Mouse (Mus musculus) neural tube, embryonic 14.5 days (tissue): ENCODE results near the gene Fam151b. TPM values are rescaled to one million over a fixed set of nuclear protein-coding genes. Genes with fewer than 3 reads are reported as not detected.

Experiments used
- polyA plus RNA-seq: library from polyadenylated mRNA; unstranded; fragments of >200 nt; fragmentation: Nextera tagmentation; extraction: Ambion mirVana; gene quantifications from 2 replicates; pipeline ENCODE4 v1.2.1, GENCODE M21; 2014

Fam151b gene
- polyA plus RNA-seq, 1 experiment from 2014 or later: 0.47 TPM

Other genes with a start within 250 kb of the Fam151b start
- gene Gm20379, start 178.0 kb downstream of the Fam151b start, polyA plus RNA-seq: 1.4 and 1.7 TPM in 2 replicates
- gene Dhfr, start 129.3 kb downstream of the Fam151b start, polyA plus RNA-seq: 3.2 and 3.5 TPM in 2 replicates
- 34.7 and 35.1 TPM in 2 replicates for gene Msh3, start 129.0 kb downstream of the Fam151b start, polyA plus RNA-seq
- gene Ankrd34b, start 58.1 kb downstream of the Fam151b start, polyA plus RNA-seq: 2.5 and 4.6 TPM in 2 replicates
- 13.7 and 16.8 TPM in 2 replicates for gene Zfyve16, start 46.9 kb upstream of the Fam151b start, polyA plus RNA-seq
- gene Spz1, start 92.2 kb upstream of the Fam151b start, polyA plus RNA-seq: not detected in 2 replicates
- gene Serinc5, start 127.1 kb upstream of the Fam151b start, polyA plus RNA-seq: 16.7 and 27.0 TPM in 2 replicates